Mouse (Mus musculus) frontal cortex, postnatal 25 days (tissue): ENCODE data around the gene Col4a2.

Experiments used
- DNase-seq, 2 experiments: peaks; one replicate each; pipeline ENCODE4 v3.0.0; 2022; ENCODE audit warnings: low spot score in 2 of 2

Gene Col4a2

GRCm38 (mm10) chr8:11357921-11358436 is 45.4 kb downstream of the Col4a2 start:
- DNase-seq, result no peak

GRCm38 (mm10) chr8:11359846-11360245 is 47.2 kb downstream of the Col4a2 start:
- no peak for DNase-seq

- no peak for DNase-seq
Observed at GRCm38 (mm10) chr8:11361546-11362277, 49.1 kb downstream of the Col4a2 start.

GRCm38 (mm10) chr8:11362278-11363214 is 49.9 kb downstream of the Col4a2 start:
- DNase-seq, result no peak

GRCm38 (mm10) chr8:11363340-11364126 is 50.9 kb downstream of the Col4a2 start:
- no peak for DNase-seq

GRCm38 (mm10) chr8:11366251-11366650 is 53.6 kb downstream of the Col4a2 start:
- DNase-seq, result no peak

GRCm38 (mm10) chr8:11366741-11367140 is 54.1 kb downstream of the Col4a2 start:
- no peak for DNase-seq

- DNase-seq, result no peak
Observed at GRCm38 (mm10) chr8:11367670-11368069, 55.1 kb downstream of the Col4a2 start.

GRCm38 (mm10) chr8:11369526-11370203 is 57.1 kb downstream of the Col4a2 start:
- no peak for DNase-seq

- no peak for DNase-seq
Observed at GRCm38 (mm10) chr8:11371347-11371746, 58.7 kb downstream of the Col4a2 start.

GRCm38 (mm10) chr8:11372080-11372479 is 59.5 kb downstream of the Col4a2 start:
- no peak for DNase-seq

- DNase-seq, result no peak
Observed at GRCm38 (mm10) chr8:11373643-11374325, 61.2 kb downstream of the Col4a2 start.

- DNase-seq, result no peak
Observed at GRCm38 (mm10) chr8:11374326-11375076, 61.9 kb downstream of the Col4a2 start.

- DNase-seq, result no peak
Observed at GRCm38 (mm10) chr8:11375749-11376438, 63.3 kb downstream of the Col4a2 start.

- no peak for DNase-seq
Observed at GRCm38 (mm10) chr8:11377391-11378210, 65.0 kb downstream of the Col4a2 start.

GRCm38 (mm10) chr8:11379590-11379989 is 67.0 kb downstream of the Col4a2 start:
- DNase-seq, result no peak

GRCm38 (mm10) chr8:11381544-11381943 is 68.9 kb downstream of the Col4a2 start:
- no peak for DNase-seq

- peak; percentile 48 to 51 for DNase-seq
Observed at GRCm38 (mm10) chr8:11382059-11382810, 69.6 kb downstream of the Col4a2 start.
